Mouse (Mus musculus) thymus, adult 2 months (tissue): ENCODE results near the gene Prrt1.

ENCODE experiments used
- CTCF ChIP-seq: fragments of 200-500 bp; IDR thresholded peaks from 2 replicates; pipeline ENCODE4 v1.5.1; 2012; ENCODE audit warnings: mild to moderate bottlenecking, control low read depth, low read length, moderate library complexity, borderline replicate concordance; ENCODE audit not compliant: control insufficient read depth, poor library complexity, insufficient read depth; ENCODE audit errors: extremely low read depth
- POLR2A ChIP-seq: fragments of 200-500 bp; IDR thresholded peaks from 2 replicates; pipeline ENCODE4 v1.6.1; 2012; ENCODE audit warnings: mild to moderate bottlenecking, low read length, control low read depth, moderate library complexity; ENCODE audit not compliant: control insufficient read depth, poor library complexity, insufficient read depth; ENCODE audit errors: extremely low read depth

- TF ChIP-seq CTCF (no peak), POLR2A (no peak)
Observed at GRCm38 (mm10) chr17:34621006-34621405, 8.3 kb upstream of the Prrt1 start.
